Mouse (Mus musculus): ENCODE measurements around the gene Ppfia2. TPM values are rescaled to one million over a fixed set of nuclear protein-coding genes. Genes with fewer than 3 reads are reported as not detected.

Gene Ppfia2
- total and polyA plus RNA-seq, 3 experiments = 0.12 to 0.55 (median 0.26) TPM

DNA sequence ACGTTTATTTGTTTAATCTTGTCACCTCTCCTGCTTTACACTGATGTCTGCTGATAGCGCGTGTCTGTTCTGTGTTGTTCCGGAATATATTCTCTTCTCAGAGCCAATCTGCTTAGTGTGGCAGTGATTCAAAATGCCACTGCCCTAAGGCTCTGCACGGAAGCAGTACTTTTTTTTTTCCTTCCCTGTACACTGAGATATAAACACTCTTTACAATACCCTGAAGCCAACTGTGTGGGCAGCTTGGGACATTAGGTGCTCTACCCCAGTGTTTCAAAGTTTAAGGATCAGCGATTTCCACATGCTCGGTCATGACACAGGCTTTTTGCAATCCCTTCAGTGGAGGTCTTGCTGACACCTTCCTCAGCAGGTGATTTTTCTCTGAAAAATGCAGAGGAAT lies 163.8 kb downstream of the Ppfia2 start:
- Histone ChIP-seq H3K9ac (ENCODE audit: low read depth, low read length) (no peak overlapping the region), H3K79me2 (replicated peaks; ENCODE audit: control insufficient read depth, insufficient read depth, low read length) (no peaks in the 10 kb centered on the region), H3K4me1 (ENCODE audit: control insufficient read depth, insufficient read depth, low read length) (no peaks in the 10 kb centered on the region), H3K27me3 (ENCODE audit: control insufficient read depth, insufficient read depth, low read length) (no peaks in the 10 kb centered on the region), H3K36me3 (ENCODE audit: control insufficient read depth, insufficient read depth, low read length) (no peaks in the 10 kb centered on the region), H3K27ac (no peak overlapping the region), H3K4me3 (no peak overlapping the region)
- DNase-seq = no peak
- intact Hi-C loops (cut with DNase I) = no loop called here
- 56% methylated on average over 7 of the region's 7 CpGs for WGBS
- TF ChIP-seq POLR2A (IDR thresholded peaks at IDR 0.05; ENCODE audit: insufficient read depth, low read depth, low read length) (no peak), EP300 (IDR thresholded peaks at IDR 0.05; ENCODE audit: insufficient read depth, low read depth, low read length) (no peak), CTCF (IDR thresholded peaks at IDR 0.05) (no peak)

GRCm38 (mm10) chr10:106652276-106652675 lies 182.1 kb downstream of the Ppfia2 start:
- intact Hi-C loops (cut with DNase I) = no loop called here
- Histone ChIP-seq H3K4me3 (no peak overlapping the region), H3K36me3 (ENCODE audit: control insufficient read depth, insufficient read depth, low read length) (no peaks in the 10 kb centered on the region), H3K79me2 (replicated peaks; ENCODE audit: control insufficient read depth, insufficient read depth, low read length) (no peaks in the 10 kb centered on the region), H3K27me3 (ENCODE audit: control insufficient read depth, insufficient read depth, low read length) (no peaks in the 10 kb centered on the region), H3K9ac (ENCODE audit: low read depth, low read length) (no peak overlapping the region), H3K27ac (no peak overlapping the region), H3K4me1 (ENCODE audit: control insufficient read depth, insufficient read depth, low read length) (no peaks in the 10 kb centered on the region)
- 82% methylated on average over 4 of the region's 4 CpGs for WGBS
- TF ChIP-seq EP300 (IDR thresholded peaks at IDR 0.05; ENCODE audit: insufficient read depth, low read depth, low read length) (no peak), CTCF (IDR thresholded peaks at IDR 0.05) (no peak)
- DNase-seq = no peak

- H3K36me3 ChIP-seq (ENCODE audit: control insufficient read depth, insufficient read depth, low read length) = no peaks in the 10 kb centered on the region
- H3K4me3 ChIP-seq = no peak overlapping the region
- no peaks in the 10 kb centered on the region for H3K4me1 ChIP-seq (ENCODE audit: control insufficient read depth, insufficient read depth, low read length)
- no peaks in the 10 kb centered on the region for H3K27me3 ChIP-seq (ENCODE audit: control insufficient read depth, insufficient read depth, low read length)
- H3K79me2 ChIP-seq (replicated peaks; ENCODE audit: control insufficient read depth, insufficient read depth, low read length) = no peaks in the 10 kb centered on the region
- intact Hi-C loops (cut with DNase I) = no loop called here
- TF ChIP-seq EP300 (IDR thresholded peaks at IDR 0.05; ENCODE audit: insufficient read depth, low read depth, low read length) (no peak), CTCF (IDR thresholded peaks at IDR 0.05) (no peak), POLR2A (IDR thresholded peaks at IDR 0.05; ENCODE audit: insufficient read depth, low read depth, low read length) (no peak)
- DNase-seq = no peak
- no peak overlapping the region for H3K27ac ChIP-seq
- WGBS = 72% methylated on average over 3 of the region's 3 CpGs
- H3K9ac ChIP-seq (ENCODE audit: low read depth, low read length) = no peak overlapping the region
Observed at GRCm38 (mm10) chr10:106665221-106665620, 195.1 kb downstream of the Ppfia2 start.

DNA sequence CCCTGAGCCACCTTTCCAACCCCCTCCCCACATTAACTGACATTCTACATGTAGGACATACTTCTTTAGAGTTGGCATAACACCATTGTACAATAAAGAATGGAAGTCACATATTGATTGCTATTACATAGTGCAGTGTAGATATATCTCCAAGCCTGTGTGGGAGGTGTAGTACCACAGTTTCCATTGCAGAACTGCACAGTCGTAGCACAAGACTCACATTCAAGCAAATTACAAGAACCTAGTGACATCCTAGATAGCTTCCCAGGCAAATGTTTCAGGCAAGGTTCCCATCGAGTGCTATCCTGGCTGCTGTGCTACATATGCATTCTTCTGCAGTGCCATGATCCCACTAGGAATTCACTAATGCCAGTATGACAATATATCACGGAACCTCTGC lies 200.0 kb downstream of the Ppfia2 start:
- no peak for DNase-seq
- no peaks in the 10 kb centered on the region for H3K79me2 ChIP-seq (replicated peaks; ENCODE audit: control insufficient read depth, insufficient read depth, low read length)
- intact Hi-C loops (cut with DNase I) = no loop called here
- H3K4me1 ChIP-seq (ENCODE audit: control insufficient read depth, insufficient read depth, low read length) = no peaks in the 10 kb centered on the region
- TF ChIP-seq CTCF (IDR thresholded peaks at IDR 0.05) = no peak
- TF ChIP-seq EP300 (IDR thresholded peaks at IDR 0.05; ENCODE audit: insufficient read depth, low read depth, low read length) = no peak
- TF ChIP-seq POLR2A (IDR thresholded peaks at IDR 0.05; ENCODE audit: insufficient read depth, low read depth, low read length) = no peak
- H3K9ac ChIP-seq (ENCODE audit: low read depth, low read length) = no peak overlapping the region
- H3K36me3 ChIP-seq (ENCODE audit: control insufficient read depth, insufficient read depth, low read length) = no peaks in the 10 kb centered on the region
- WGBS = 71% methylated on average over 3 of the region's 3 CpGs
- H3K27ac ChIP-seq = no peak overlapping the region
- no peaks in the 10 kb centered on the region for H3K27me3 ChIP-seq (ENCODE audit: control insufficient read depth, insufficient read depth, low read length)
- H3K4me3 ChIP-seq = no peak overlapping the region

DNA sequence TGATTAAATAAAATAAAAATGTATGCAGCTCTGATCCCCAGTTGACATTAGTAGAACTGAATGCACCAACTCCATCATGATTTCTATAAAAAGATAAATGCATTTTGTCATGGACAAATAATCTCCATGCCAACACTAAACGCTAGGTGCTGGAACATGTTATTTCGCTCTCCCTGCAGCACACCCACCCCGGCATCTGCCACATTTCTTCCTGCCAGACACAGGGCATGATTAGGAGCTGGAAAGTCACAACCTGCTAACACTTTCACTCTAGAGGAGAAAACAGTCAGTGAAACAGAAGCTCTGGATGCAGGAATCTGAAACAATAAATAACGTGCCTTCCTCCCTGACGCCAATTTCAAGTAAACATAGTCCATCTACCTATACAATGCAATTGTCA lies 211.3 kb downstream of the Ppfia2 start:
- Histone ChIP-seq H3K4me1 (ENCODE audit: control insufficient read depth, insufficient read depth, low read length) (no peaks in the 10 kb centered on the region; the same call in 1 of the 2 replicates), H3K36me3 (ENCODE audit: control insufficient read depth, insufficient read depth, low read length) (no peaks in the 10 kb centered on the region), H3K27me3 (ENCODE audit: control insufficient read depth, insufficient read depth, low read length) (no peaks in the 10 kb centered on the region), H3K4me3 (no peak overlapping the region), H3K27ac (no peak overlapping the region), H3K9ac (ENCODE audit: low read depth, low read length) (no peak overlapping the region), H3K79me2 (replicated peaks; ENCODE audit: control insufficient read depth, insufficient read depth, low read length) (no peaks in the 10 kb centered on the region)
- no peak for TF ChIP-seq CTCF (IDR thresholded peaks at IDR 0.05)
- TF ChIP-seq POLR2A (IDR thresholded peaks at IDR 0.05; ENCODE audit: insufficient read depth, low read depth, low read length) = no peak
- no peak for TF ChIP-seq EP300 (IDR thresholded peaks at IDR 0.05; ENCODE audit: insufficient read depth, low read depth, low read length)
- no peak for DNase-seq
- intact Hi-C loops (cut with DNase I) = no loop called here
- WGBS = 62% methylated on average over 5 of the region's 5 CpGs

DNA sequence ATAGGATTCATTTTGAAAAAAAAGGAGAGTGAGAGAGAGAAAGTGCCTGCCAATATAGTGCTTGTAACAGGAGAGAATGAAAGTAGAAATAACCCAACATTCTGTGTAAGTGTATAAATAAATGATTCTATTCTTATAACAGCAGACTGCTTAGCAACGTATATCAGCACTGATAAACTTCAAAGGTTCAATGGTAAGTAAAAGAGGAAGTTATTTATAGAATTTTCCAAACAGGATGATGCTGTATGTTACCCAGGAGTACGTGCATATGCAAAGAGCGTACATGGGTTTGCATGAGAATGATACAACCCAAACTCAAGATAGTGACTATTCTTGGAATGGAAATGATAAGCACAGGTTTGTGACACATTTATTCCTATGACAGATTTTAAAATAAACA lies 215.4 kb downstream of the Ppfia2 start:
- TF ChIP-seq CTCF (IDR thresholded peaks at IDR 0.05) (no peak), POLR2A (IDR thresholded peaks at IDR 0.05; ENCODE audit: insufficient read depth, low read depth, low read length) (no peak), EP300 (IDR thresholded peaks at IDR 0.05; ENCODE audit: insufficient read depth, low read depth, low read length) (no peak)
- no peak for DNase-seq
- no peak overlapping the region for H3K9ac ChIP-seq (ENCODE audit: low read depth, low read length)
- H3K36me3 ChIP-seq (ENCODE audit: control insufficient read depth, insufficient read depth, low read length) = no peaks in the 10 kb centered on the region
- no peaks in the 10 kb centered on the region for H3K79me2 ChIP-seq (replicated peaks; ENCODE audit: control insufficient read depth, insufficient read depth, low read length)
- no peak overlapping the region for H3K27ac ChIP-seq
- 24% methylated on average over 3 of the region's 3 CpGs for WGBS
- H3K4me1 ChIP-seq (ENCODE audit: control insufficient read depth, insufficient read depth, low read length) = no peaks in the 10 kb centered on the region; the same call in 1 of the 2 replicates
- intact Hi-C loops (cut with DNase I) = no loop called here
- no peak overlapping the region for H3K4me3 ChIP-seq
- H3K27me3 ChIP-seq (ENCODE audit: control insufficient read depth, insufficient read depth, low read length) = no peaks in the 10 kb centered on the region

Measured in heart, adult 2 months (tissue).